Mouse (Mus musculus) bone marrow macrophage, adult 2 months (primary cell): ENCODE results near the gene Ubqln4.

Experiments used
- CTCF ChIP-seq: IDR thresholded peaks from 2 replicates; pipeline ENCODE4 v1.5.1; 2012; ENCODE audit warnings: low read depth, mild to moderate bottlenecking, low read length, moderate library complexity
- POLR2A ChIP-seq: IDR thresholded peaks from 2 replicates; pipeline ENCODE4 v1.6.1; 2012; ENCODE audit warnings: mild to moderate bottlenecking, low read depth, low read length, borderline replicate concordance

- TF ChIP-seq CTCF (no peak), POLR2A (no peak)
Observed at GRCm38 (mm10) chr3:88527565-88527964, 26.0 kb upstream of the Ubqln4 start.
